Mouse (Mus musculus) cortical plate, adult 2 months (tissue): ENCODE measurements around the gene Egfl8.

Experiments
- CTCF ChIP-seq: fragments of 200-500 bp; IDR thresholded peaks from 2 replicates; pipeline ENCODE4 v1.5.1; 2011; ENCODE audit warnings: mild to moderate bottlenecking, control low read depth, low read length; ENCODE audit not compliant: insufficient read depth; ENCODE audit errors: extremely low read depth
- POLR2A ChIP-seq: fragments of 200-500 bp; IDR thresholded peaks from 2 replicates; pipeline ENCODE4 v1.6.1; 2011; ENCODE audit warnings: mild to moderate bottlenecking, low read length, control low read depth; ENCODE audit not compliant: insufficient read depth; ENCODE audit errors: extremely low read depth

- TF ChIP-seq CTCF, result no peak
- peak; percentile 70 for TF ChIP-seq POLR2A
Measured at GRCm38 (mm10) chr17:34629221-34629751, 13.5 kb upstream of the Egfl8 start, which contains the start of gene Prrt1.
